Mouse (Mus musculus): ENCODE data around the gene B830017H08Rik. TPM values are rescaled to one million over a fixed set of nuclear protein-coding genes. Genes with fewer than 3 reads are reported as not detected.

The B830017H08Rik gene
- 1.7 and 1.9 TPM in 2 replicates for polyA plus RNA-seq (2015; fragmentation: Nextera tagmentation; extraction: Ambion mirVana)

DNA sequence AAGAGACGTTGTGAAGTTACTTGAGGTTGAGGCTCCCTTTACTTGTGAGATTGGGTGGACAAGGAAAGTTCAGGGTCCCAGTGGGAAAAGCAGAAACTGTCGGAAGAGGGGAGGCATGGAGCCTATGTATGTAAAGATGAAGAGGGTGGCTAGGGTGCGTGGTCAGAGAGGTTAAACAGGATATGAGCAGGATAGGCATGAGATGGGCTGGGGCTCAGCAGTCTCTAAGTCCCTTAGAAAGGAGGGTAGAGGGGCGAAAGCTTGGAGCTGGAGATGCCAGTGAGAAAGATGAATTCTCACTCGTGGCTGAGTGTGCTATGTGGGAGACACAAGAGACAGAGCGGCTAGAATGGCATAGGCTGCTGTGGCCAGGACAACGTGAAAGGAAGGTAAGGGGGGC is at the start of gene B830017H08Rik:
B830017H08Rik (plus strand) TSS at position 301 of the 400 bp plus-strand sequence.
- H3K27me3 ChIP-seq, result peaks cover 85% of the 10 kb centered on the region
- no peaks in the 10 kb centered on the region for H3K9me3 ChIP-seq
- peak within 1 kb of the TSS; percentile 73 for H3K4me2 ChIP-seq
- peaks cover 37% of the 10 kb centered on the region for H3K4me1 ChIP-seq (replicated peaks)
- H3K36me3 ChIP-seq, result no peaks in the 10 kb centered on the region
- WGBS, result 22% methylated on average over 7 of the region's 7 CpGs
- ATAC-seq (ENCODE audit: low read depth), result 0 out of 2 replicates have a peak, but pooled peaks have one; percentile 6
- peak within 1 kb of the TSS; percentile 79 for H3K9ac ChIP-seq
- peak within 1 kb of the TSS; percentile 51 for H3K4me3 ChIP-seq
- H3K27ac ChIP-seq (replicated peaks), result peak within 1 kb of the TSS; percentile 90

- no peak overlapping the region for H3K27ac ChIP-seq (replicated peaks)
- H3K4me1 ChIP-seq (replicated peaks), result no peaks in the 10 kb centered on the region
- H3K27me3 ChIP-seq, result no peaks in the 10 kb centered on the region
- H3K9ac ChIP-seq, result no peak overlapping the region
- H3K9me3 ChIP-seq, result no peaks in the 10 kb centered on the region
- H3K36me3 ChIP-seq, result peaks cover 88% of the 10 kb centered on the region
- no peak overlapping the region for H3K4me3 ChIP-seq
- ATAC-seq (ENCODE audit: low read depth), result no peak
- no peak overlapping the region for H3K4me2 ChIP-seq
- WGBS, result 60% methylated on average over 3 of the region's 3 CpGs
These were observed 47.6 kb upstream of the B830017H08Rik start for GRCm38 (mm10) chr16:17785337-17785736.

- Histone ChIP-seq H3K27ac (replicated peaks) (no peak overlapping the region), H3K9me3 (no peaks in the 10 kb centered on the region), H3K9ac (no peak overlapping the region), H3K4me3 (no peak overlapping the region), H3K4me2 (no peak overlapping the region), H3K4me1 (replicated peaks) (peaks cover 11% of the 10 kb centered on the region), H3K27me3 (peaks cover 43% of the 10 kb centered on the region), H3K36me3 (peaks cover 62% of the 10 kb centered on the region)
- ATAC-seq (ENCODE audit: low read depth), result no peak
- WGBS, result 42% methylated on average over 3 of the region's 3 CpGs
These were observed 40.2 kb upstream of the B830017H08Rik start for GRCm38 (mm10) chr16:17792728-17793127.

- Histone ChIP-seq H3K4me3 (no peak overlapping the region), H3K4me2 (no peak overlapping the region), H3K9me3 (no peaks in the 10 kb centered on the region), H3K27me3 (peaks cover 56% of the 10 kb centered on the region), H3K4me1 (replicated peaks) (peaks cover 24% of the 10 kb centered on the region), H3K9ac (no peak overlapping the region), H3K27ac (replicated peaks) (no peak overlapping the region), H3K36me3 (peaks cover 52% of the 10 kb centered on the region)
- no peak for ATAC-seq (ENCODE audit: low read depth)
- WGBS, result 85% methylated on average over 4 of the region's 4 CpGs
These were observed 38.9 kb upstream of the B830017H08Rik start for GRCm38 (mm10) chr16:17794047-17794446.

DNA sequence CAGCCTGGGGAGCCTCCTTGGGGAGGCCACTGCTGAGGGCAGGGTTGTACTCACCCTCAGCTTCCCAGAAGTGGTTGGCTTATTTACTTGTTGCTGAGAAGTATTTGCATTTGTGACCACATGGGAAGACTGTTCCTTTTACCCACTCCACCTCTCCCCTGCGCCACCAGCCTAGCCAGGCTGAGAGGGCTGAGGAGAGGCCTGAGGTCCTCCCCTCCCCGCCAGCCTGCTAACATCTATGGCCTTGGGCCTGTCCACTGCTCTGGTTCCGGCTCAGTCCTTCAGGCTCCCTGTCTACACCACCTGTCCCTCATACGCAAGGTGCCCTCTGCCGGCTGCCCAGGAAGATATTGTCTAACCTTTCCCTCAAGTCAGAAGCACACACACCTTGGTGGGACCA is 37.3 kb upstream of the B830017H08Rik start:
- no peak overlapping the region for H3K27ac ChIP-seq (replicated peaks)
- H3K9me3 ChIP-seq, result no peaks in the 10 kb centered on the region
- ATAC-seq (ENCODE audit: low read depth), result no peak
- no peak overlapping the region for H3K4me2 ChIP-seq
- no peak overlapping the region for H3K9ac ChIP-seq
- H3K4me1 ChIP-seq (replicated peaks), result peaks cover 25% of the 10 kb centered on the region
- H3K4me3 ChIP-seq, result no peak overlapping the region
- H3K27me3 ChIP-seq, result peaks cover 71% of the 10 kb centered on the region
- WGBS, result 72% methylated on average over 5 of the region's 5 CpGs
- H3K36me3 ChIP-seq, result peaks cover 36% of the 10 kb centered on the region

- no peak for ATAC-seq (ENCODE audit: low read depth)
- Histone ChIP-seq H3K9ac (peak overlapping the region; percentile 75), H3K27ac (replicated peaks) (no peak overlapping the region), H3K36me3 (peaks cover 27% of the 10 kb centered on the region), H3K4me3 (peak overlapping the region; percentile 53), H3K9me3 (no peaks in the 10 kb centered on the region), H3K27me3 (peaks cover 80% of the 10 kb centered on the region), H3K4me1 (replicated peaks) (peaks cover 25% of the 10 kb centered on the region), H3K4me2 (peak overlapping the region; percentile 73)
These were observed 36.4 kb upstream of the B830017H08Rik start for GRCm38 (mm10) chr16:17796519-17796918.

GRCm38 (mm10) chr16:17796971-17797811 is 35.7 kb upstream of the B830017H08Rik start, which contains the start of gene Scarf2:
TSS of gene Scarf2 (plus strand) at chr16:17797282.
- 3% methylated on average over 64 of the region's 81 CpGs for WGBS
- Histone ChIP-seq H3K9me3 (no peaks in the 10 kb centered on the region), H3K4me3 (peak within 1 kb of the TSS; percentile 53), H3K36me3 (peaks cover 20% of the 10 kb centered on the region), H3K9ac (peak within 1 kb of the TSS; percentile 75), H3K4me1 (replicated peaks) (peaks cover 26% of the 10 kb centered on the region), H3K27me3 (peaks cover 86% of the 10 kb centered on the region), H3K4me2 (peak within 1 kb of the TSS; percentile 73), H3K27ac (replicated peaks) (peak within 1 kb of the TSS; percentile 10)
- peak; percentile 21 for ATAC-seq (ENCODE audit: low read depth)

- H3K4me1 ChIP-seq (replicated peaks), result peaks cover 33% of the 10 kb centered on the region
These were observed 35.1 kb upstream of the B830017H08Rik start for GRCm38 (mm10) chr16:17797812-17798311.

GRCm38 (mm10) chr16:17798321-17799180 is 34.4 kb upstream of the B830017H08Rik start:
- H3K36me3 ChIP-seq, result 0 out of 2 replicates have a peak, but pooled peaks cover 9% of the 10 kb centered on the region
- peaks cover 99% of the 10 kb centered on the region for H3K27me3 ChIP-seq
- no peak for ATAC-seq (ENCODE audit: low read depth)
- 0 out of 2 replicates have a peak overlapping the region, but pooled peaks have one; percentile 10 for H3K27ac ChIP-seq (replicated peaks)
- peaks cover 40% of the 10 kb centered on the region for H3K4me1 ChIP-seq (replicated peaks)
- no peaks in the 10 kb centered on the region for H3K9me3 ChIP-seq
- 2% methylated on average over 34 of the region's 45 CpGs for WGBS
- H3K9ac ChIP-seq, result peak overlapping the region; percentile 75
- H3K4me3 ChIP-seq, result peak overlapping the region; percentile 53
- H3K4me2 ChIP-seq, result peak overlapping the region; percentile 73

More at GRCm38 (mm10) chr16:17797812-17798311, 35.1 kb upstream of the B830017H08Rik start:
- H3K4me3 ChIP-seq, result peak overlapping the region; percentile 53
- peak overlapping the region; percentile 75 for H3K9ac ChIP-seq
- no peaks in the 10 kb centered on the region for H3K9me3 ChIP-seq
- H3K27ac ChIP-seq (replicated peaks), result peak overlapping the region; percentile 10; the same call in 1 of the 2 replicates
- H3K27me3 ChIP-seq, result peaks cover 93% of the 10 kb centered on the region
- H3K4me2 ChIP-seq, result peak overlapping the region; percentile 73
- no peak for ATAC-seq (ENCODE audit: low read depth)
- H3K36me3 ChIP-seq, result peaks cover 13% of the 10 kb centered on the region; the same call in 1 of the 2 replicates
- 3% methylated on average over 29 of the region's 29 CpGs for WGBS

- H3K4me2 ChIP-seq, result no peak overlapping the region
- peaks cover 99% of the 10 kb centered on the region for H3K27me3 ChIP-seq
- no peak for ATAC-seq (ENCODE audit: low read depth)
These were observed 33.3 kb upstream of the B830017H08Rik start for GRCm38 (mm10) chr16:17799584-17799983.

DNA sequence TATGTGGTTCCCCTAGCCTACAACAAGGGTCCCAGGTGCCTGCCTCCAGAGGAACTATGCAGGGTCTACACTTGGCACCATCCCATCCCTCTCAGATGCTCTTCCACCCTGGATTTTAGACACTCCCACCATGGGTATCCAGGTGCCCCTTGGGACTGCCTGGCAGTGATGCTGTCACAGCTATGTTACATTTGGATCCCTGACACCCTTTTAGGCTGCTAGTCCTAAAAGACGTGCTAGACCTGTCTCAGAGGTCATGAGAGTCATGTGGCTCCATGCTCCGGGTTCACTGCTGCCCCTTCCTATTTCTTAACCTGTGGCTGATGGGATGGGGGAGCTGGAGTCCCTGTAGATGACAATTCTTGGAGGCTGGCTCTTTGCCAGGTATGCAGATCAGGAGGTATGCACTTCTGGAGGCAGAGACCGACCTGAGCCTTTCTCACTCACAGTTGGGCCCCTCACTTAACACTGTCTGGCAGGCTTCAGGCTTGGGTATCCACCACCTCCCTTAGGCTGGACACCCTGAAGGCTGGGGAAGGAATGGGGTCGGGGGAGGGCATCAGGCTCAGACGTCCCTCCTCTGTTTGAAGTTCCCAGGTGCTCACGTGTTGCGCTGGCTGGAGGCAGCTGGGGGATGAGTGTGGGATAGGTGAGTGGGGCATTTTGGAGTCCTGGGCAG is 31.0 kb upstream of the B830017H08Rik start:
- no peak overlapping the region for H3K4me2 ChIP-seq
- H3K4me1 ChIP-seq (replicated peaks), result peaks cover 64% of the 10 kb centered on the region

More at GRCm38 (mm10) chr16:17799584-17799983, 33.3 kb upstream of the B830017H08Rik start:
- Histone ChIP-seq H3K9me3 (no peaks in the 10 kb centered on the region), H3K36me3 (no peaks in the 10 kb centered on the region), H3K9ac (no peak overlapping the region), H3K27ac (replicated peaks) (no peak overlapping the region), H3K4me1 (replicated peaks) (peaks cover 50% of the 10 kb centered on the region), H3K4me3 (no peak overlapping the region)

More for the DNA sequence above, 31.0 kb upstream of the B830017H08Rik start:
- no peak overlapping the region for H3K4me3 ChIP-seq
- peaks cover 96% of the 10 kb centered on the region for H3K27me3 ChIP-seq
- no peaks in the 10 kb centered on the region for H3K36me3 ChIP-seq
- no peak for ATAC-seq (ENCODE audit: low read depth)
- no peak overlapping the region for H3K27ac ChIP-seq (replicated peaks)
- H3K9ac ChIP-seq, result no peak overlapping the region
- no peaks in the 10 kb centered on the region for H3K9me3 ChIP-seq
- 3% methylated on average over 7 of the region's 7 CpGs for WGBS
